Mouse (Mus musculus) MEL (cell line): ENCODE measurements around the gene Btaf1.

Experiments used
- CTCF ChIP-seq, 3 experiments: IDR thresholded peaks in 2 of 3; conservative IDR thresholded peaks in 1 of 3; 2 replicates each; pipeline ENCODE4 v1.5.1; 2011 to 2012; ENCODE audit warnings: low read length in 3 of 3, low read depth in 2 of 3, mild to moderate bottlenecking in 2 of 3, improper control_type of control experiment in 1 of 3, inconsistent platforms in 1 of 3, mixed read lengths in 1 of 3, moderate library complexity in 1 of 3; ENCODE audit not compliant: control insufficient read depth in 1 of 3, insufficient read depth in 1 of 3, poor library complexity in 1 of 3, severe bottlenecking in 1 of 3
- EP300 ChIP-seq, 2 experiments: IDR thresholded peaks; 2 replicates each; pipeline ENCODE4 v1.6.1; 2011; ENCODE audit warnings: improper control_type of control experiment in 2 of 2, low read length in 2 of 2, low read depth in 1 of 2, mild to moderate bottlenecking in 1 of 2
- GATA1 ChIP-seq: IDR thresholded peaks from 2 replicates; pipeline ENCODE4 v1.6.1; 2011; ENCODE audit warnings: low read depth, low read length, improper control_type of control experiment
- POLR2AphosphoS2 ChIP-seq: IDR thresholded peaks from 2 replicates; pipeline ENCODE4 v1.6.1; 2011; ENCODE audit warnings: low read length, improper control_type of control experiment
- POLR2AphosphoS5 ChIP-seq: IDR thresholded peaks from 2 replicates; pipeline ENCODE4 v1.6.1; 2012; ENCODE audit warnings: low read depth, borderline replicate concordance, mild to moderate bottlenecking, inconsistent platforms, low read length, moderate library complexity, mixed read lengths
- ZNF384 ChIP-seq: IDR thresholded peaks from 2 replicates; pipeline ENCODE4 v1.6.1; 2012; ENCODE audit warnings: low read depth, mild to moderate bottlenecking, inconsistent platforms, low read length, improper control_type of control experiment

- TF ChIP-seq CTCF (IDR thresholded peaks at IDR 0.05 in 2 of 3, conservative IDR thresholded peaks at IDR 0.05 in 1 of 3; ENCODE audit: control insufficient read depth in 1 of 3, insufficient read depth in 1 of 3, low read depth in 2 of 3, low read length in 3 of 3, poor library complexity in 1 of 3, severe bottlenecking in 1 of 3): no peak
- no peak for TF ChIP-seq ZNF384
- TF ChIP-seq EP300 (IDR thresholded peaks at IDR 0.05; ENCODE audit: low read depth in 1 of 2, low read length in 2 of 2): no peak
- TF ChIP-seq POLR2AphosphoS2: no peak
- TF ChIP-seq POLR2AphosphoS5: no peak
- no peak for TF ChIP-seq GATA1
Observed at GRCm38 (mm10) chr19:37026408-37026807, 100.5 kb downstream of the Btaf1 start.
